Mouse (Mus musculus) olfactory bulb, adult 2 months (tissue): ENCODE data around the gene Myo18a.

Experiments
- CTCF ChIP-seq: fragments of 200-500 bp; IDR thresholded peaks from 2 replicates; pipeline ENCODE4 v1.5.1; 2012; ENCODE audit warnings: low read depth, mild to moderate bottlenecking, low read length, moderate library complexity; ENCODE audit not compliant: insufficient read depth
- POLR2A ChIP-seq: fragments of 200-500 bp; IDR thresholded peaks from 2 replicates; pipeline ENCODE4 v1.6.1; 2012; ENCODE audit warnings: mild to moderate bottlenecking, low read depth, low read length, moderate library complexity; ENCODE audit not compliant: insufficient read depth

GRCm38 (mm10) chr11:77813969-77814368 lies 50.9 kb downstream of the Myo18a start:
- no peak for TF ChIP-seq CTCF
- TF ChIP-seq POLR2A: no peak
